ENCODE assay signal across 8 mouse cellular contexts in the genomic region with DNA sequence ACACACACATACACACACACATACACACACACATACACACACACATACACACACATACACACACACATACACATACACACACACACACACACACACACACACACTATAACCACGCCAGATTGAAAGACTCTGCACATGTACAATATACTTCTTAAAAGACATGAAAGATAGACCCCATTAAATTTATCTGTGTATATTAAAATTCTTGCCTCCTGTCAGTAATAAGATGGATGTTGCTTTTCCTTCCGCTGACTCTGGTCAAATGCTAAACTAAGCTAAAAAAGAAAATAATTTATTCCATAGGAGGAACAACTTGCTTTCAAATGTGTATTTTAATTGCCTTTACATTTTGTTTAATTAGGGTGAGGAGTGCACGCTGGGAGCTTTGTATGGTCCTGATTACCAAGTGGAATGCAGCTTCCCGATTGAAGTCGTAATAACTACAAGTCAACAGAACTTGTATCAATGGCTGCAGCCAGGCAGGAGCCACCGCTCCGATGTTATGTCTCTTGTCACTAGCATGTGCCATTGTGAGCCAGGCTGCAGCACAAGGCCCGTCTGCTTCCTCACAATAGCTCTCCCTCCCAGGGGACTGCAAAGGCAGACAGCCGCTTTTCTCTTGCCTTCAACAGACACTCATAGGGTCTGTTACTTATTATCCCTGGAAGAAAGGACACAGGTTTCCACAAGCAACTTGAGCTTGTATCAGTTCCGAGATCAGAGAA.
DNase-seq lines count a peak whose midpoint lies in the region; ATAC-seq and TF ChIP-seq lines count a peak whose summit lies in the region.

No protein-coding gene starts in this region.

- no peaks in the 10 kb centered on the region for H3K27me3 ChIP-seq in kidney, embryonic 15.5 days
- H3K27me3 ChIP-seq in embryonic facial prominence, embryonic 13.5 days, result no peaks in the 10 kb centered on the region
- H3K27me3 ChIP-seq in kidney, postnatal 0 days (ENCODE audit: insufficient read depth, low read length), result no peaks in the 10 kb centered on the region
- H3K27me3 ChIP-seq in neural tube, embryonic 12.5 days (replicated peaks), result no peaks in the 10 kb centered on the region

- H3K27ac ChIP-seq in kidney, embryonic 15.5 days, result peak overlapping the region; percentile 74
- peak overlapping the region; percentile 68 for H3K27ac ChIP-seq in embryonic facial prominence, embryonic 13.5 days
- H3K27ac ChIP-seq in kidney, postnatal 0 days, result peak overlapping the region; percentile 36; the same call in 1 of the 2 replicates
- no peak overlapping the region for H3K27ac ChIP-seq in neural tube, embryonic 12.5 days

- H3K4me1 ChIP-seq in kidney, embryonic 15.5 days, result peaks cover 8% of the 10 kb centered on the region
- peaks cover 21% of the 10 kb centered on the region for H3K4me1 ChIP-seq in embryonic facial prominence, embryonic 13.5 days
- 0 out of 2 replicates have a peak, but pooled peaks cover 4% of the 10 kb centered on the region for H3K4me1 ChIP-seq in kidney, postnatal 0 days (replicated peaks; ENCODE audit: insufficient read depth, low read length)
- 0 out of 2 replicates have a peak, but pooled peaks cover 6% of the 10 kb centered on the region for H3K4me1 ChIP-seq in neural tube, embryonic 12.5 days

- peak; percentile 67 for ATAC-seq in kidney, embryonic 15.5 days (replicated peaks; ENCODE audit: low FRiP score)
- ATAC-seq in embryonic facial prominence, embryonic 13.5 days (ENCODE audit: insufficient number of reproducible peaks, insufficient read depth, low FRiP score, low TSS enrichment, low read depth), result no peak
- ATAC-seq in kidney, postnatal 0 days (replicated peaks; ENCODE audit: low FRiP score, low read depth), result no peak
- ATAC-seq in neural tube, embryonic 12.5 days (ENCODE audit: low FRiP score, low read depth), result peak; percentile 97

- H3K4me3 ChIP-seq in kidney, embryonic 15.5 days (replicated peaks), result no peak overlapping the region
- H3K4me3 ChIP-seq in embryonic facial prominence, embryonic 13.5 days, result no peak overlapping the region
- H3K4me3 ChIP-seq in kidney, postnatal 0 days (replicated peaks; ENCODE audit: low read depth, low read length), result no peak overlapping the region
- no peak overlapping the region for H3K4me3 ChIP-seq in neural tube, embryonic 12.5 days

- H3K4me2 ChIP-seq in kidney, embryonic 15.5 days, result peak overlapping the region; percentile 22; the same call in 1 of the 2 replicates
- H3K4me2 ChIP-seq in embryonic facial prominence, embryonic 13.5 days, result peak overlapping the region; percentile 31
- H3K4me2 ChIP-seq in kidney, postnatal 0 days (ENCODE audit: low read length), result 0 out of 2 replicates have a peak overlapping the region, but pooled peaks have one; percentile 13
- H3K4me2 ChIP-seq in neural tube, embryonic 12.5 days (replicated peaks), result peak overlapping the region; percentile 43

- no peak for DNase-seq in kidney, adult 9 months
- DNase-seq in kidney, postnatal 0 days (ENCODE audit: low spot score), result peak; percentile 84
- DNase-seq in left cerebral cortex, adult 9 months (ENCODE audit: low spot score in 2 of 2), result no peak
- DNase-seq in left cerebral cortex, adult 8-10 months (ENCODE audit: low spot score in 2 of 2), result no peak
- no peak for DNase-seq in spleen, postnatal 10 days (ENCODE audit: low spot score in 2 of 2)

- 27% methylated on average over 10 of the region's 10 CpGs for WGBS in kidney, embryonic 15.5 days
- WGBS in embryonic facial prominence, embryonic 13.5 days, result 12% methylated on average over 10 of the region's 10 CpGs
- 30% methylated on average over 10 of the region's 10 CpGs for WGBS in kidney, postnatal 0 days
- 10% methylated on average over 10 of the region's 10 CpGs for WGBS in neural tube, embryonic 12.5 days

- no peak overlapping the region for H3K9ac ChIP-seq in kidney, embryonic 15.5 days
- H3K9ac ChIP-seq in embryonic facial prominence, embryonic 13.5 days, result no peak overlapping the region
- H3K9ac ChIP-seq in kidney, postnatal 0 days (ENCODE audit: low read depth, low read length), result no peak overlapping the region
- H3K9ac ChIP-seq in neural tube, embryonic 12.5 days, result no peak overlapping the region

- no peaks in the 10 kb centered on the region for H3K36me3 ChIP-seq in kidney, embryonic 15.5 days
- H3K36me3 ChIP-seq in embryonic facial prominence, embryonic 13.5 days, result no peaks in the 10 kb centered on the region
- no peaks in the 10 kb centered on the region for H3K36me3 ChIP-seq in kidney, postnatal 0 days (ENCODE audit: insufficient read depth, low read length)
- no peaks in the 10 kb centered on the region for H3K36me3 ChIP-seq in neural tube, embryonic 12.5 days

- no peak for TF ChIP-seq CTCF in kidney, postnatal 0 days (IDR thresholded peaks at IDR 0.05; ENCODE audit: low read depth)

- no peaks in the 10 kb centered on the region for H3K9me3 ChIP-seq in kidney, embryonic 15.5 days (replicated peaks)
- H3K9me3 ChIP-seq in embryonic facial prominence, embryonic 13.5 days, result no peaks in the 10 kb centered on the region
- no peaks in the 10 kb centered on the region for H3K9me3 ChIP-seq in kidney, postnatal 0 days (replicated peaks; ENCODE audit: low read length)
- no peaks in the 10 kb centered on the region for H3K9me3 ChIP-seq in neural tube, embryonic 12.5 days

Comparison
In these comparisons a context has a peak if more than half of its experiments do, and no peak if none do; other contexts are left out.
1. ATAC-seq: peak in kidney, embryonic 15.5 days (single experiment) and neural tube, embryonic 12.5 days (single experiment); none in embryonic facial prominence, embryonic 13.5 days (single experiment) and kidney, postnatal 0 days (single experiment).
2. Peak in every context shown above with its lines, with median percentiles within 50 percentile points of each other: H3K4me2 ChIP-seq.